Mouse (Mus musculus) hindbrain, embryonic 14.5 days (tissue): ENCODE data around the gene Syna. TPM values are rescaled to one million over a fixed set of nuclear protein-coding genes. Genes with fewer than 3 reads are reported as not detected.

ENCODE experiments used
- ATAC-seq: fragments of 200-750 bp; cut with Nextera tagmentation; 2 replicates; pipeline ENCODE4 v1.8.0; 2017; ENCODE audit warnings: moderate number of reproducible peaks, mild to moderate bottlenecking, moderate TSS enrichment, moderate library complexity; ENCODE audit not compliant: low FRiP score
- DNase-seq: peaks from one replicate; pipeline ENCODE4 v3.0.0-alpha.2; 2015; ENCODE audit warnings: low spot score
- H3K27ac ChIP-seq: fragments of 300-500 bp; sonication (generic); 2 replicates; pipeline ENCODE4 v1.5.1; 2014; ENCODE audit warnings: mild to moderate bottlenecking, moderate library complexity
- H3K27me3 ChIP-seq: fragments of 300-500 bp; sonication (generic); 2 replicates; pipeline ENCODE4 v1.6.1; 2014; ENCODE audit warnings: mild to moderate bottlenecking, low read length, mixed read lengths; ENCODE audit not compliant: control insufficient read depth, insufficient read depth
- H3K36me3 ChIP-seq: fragments of 300-500 bp; sonication (generic); replicated peaks from 2 replicates; pipeline ENCODE4 v1.6.1; 2014; ENCODE audit not compliant: control insufficient read depth, insufficient read depth
- H3K4me1 ChIP-seq: fragments of 300-500 bp; sonication (generic); replicated peaks from 2 replicates; pipeline ENCODE4 v1.6.1; 2014; ENCODE audit warnings: antibody characterized with exemption, low read length, mixed read lengths; ENCODE audit not compliant: control insufficient read depth, insufficient read depth
- H3K4me2 ChIP-seq: fragments of 300-500 bp; sonication (generic); replicated peaks from 2 replicates; pipeline ENCODE4 v1.6.1; 2014; ENCODE audit warnings: mild to moderate bottlenecking, moderate library complexity
- H3K4me3 ChIP-seq: fragments of 300-500 bp; sonication (generic); replicated peaks from 2 replicates; pipeline ENCODE4 v1.5.1; 2014; ENCODE audit warnings: mild to moderate bottlenecking, low read length
- H3K9ac ChIP-seq: fragments of 300-500 bp; sonication (generic); 2 replicates; pipeline ENCODE4 v1.6.1; 2014
- H3K9me3 ChIP-seq: fragments of 300-500 bp; sonication (generic); 2 replicates; pipeline ENCODE4 v1.6.1; 2016; ENCODE audit warnings: low read length; ENCODE audit not compliant: control insufficient read depth
- WGBS: fragments of 180-500 bp; shearing (Covaris S2); extraction: QIAGEN DNeasy Blood & Tissue Kit; methylation state at CpG from one replicate; pipeline ENCODE4 v1.1.7; 2014; 5-methylcytosine and 5-hydroxymethylcytosine counted together
- polyA plus RNA-seq: library from polyadenylated mRNA; unstranded; fragments of >200 nt; fragmentation: Nextera tagmentation; extraction: Ambion mirVana; gene quantifications from 2 replicates; pipeline ENCODE4 v1.2.1, GENCODE M21; 2014

Syna gene
- polyA plus RNA-seq, 1 experiment from 2014 or later = 0.25 TPM

GRCm38 (mm10) chr5:134583006-134583883, 23.3 kb upstream of the Syna start:
- Histone ChIP-seq H3K4me2 (peak overlapping the region; percentile 76), H3K4me3 (peak overlapping the region; percentile 65), H3K27me3 (no peaks in the 10 kb centered on the region), H3K4me1 (peaks cover 9% of the 10 kb centered on the region; the same call in 1 of the 2 replicates), H3K36me3 (peaks cover 4% of the 10 kb centered on the region; the same call in 1 of the 2 replicates), H3K27ac (no peak overlapping the region), H3K9me3 (no peaks in the 10 kb centered on the region), H3K9ac (peak overlapping the region; percentile 67)
- 33% methylated on average over 15 of the region's 15 CpGs for WGBS
- no peak for ATAC-seq
- DNase-seq = no peak

GRCm38 (mm10) chr5:134582221-134582907, 22.4 kb upstream of the Syna start:
- Histone ChIP-seq H3K9me3 (no peaks in the 10 kb centered on the region), H3K4me2 (peak overlapping the region; percentile 76), H3K36me3 (peaks cover 2% of the 10 kb centered on the region; the same call in 1 of the 2 replicates), H3K4me3 (peak overlapping the region; percentile 65), H3K27ac (no peak overlapping the region), H3K9ac (peak overlapping the region; percentile 67), H3K4me1 (peaks cover 9% of the 10 kb centered on the region; the same call in 1 of the 2 replicates), H3K27me3 (no peaks in the 10 kb centered on the region)
- DNase-seq (peak; percentile 98), ATAC-seq (peak; percentile 96)
- WGBS = 7% methylated on average over 29 of the region's 30 CpGs

GRCm38 (mm10) chr5:134581146-134581545, 21.2 kb upstream of the Syna start, which contains the start of gene Rfc2:
Gene Rfc2, plus strand, starts transcription at chr5:134581366.
- Histone ChIP-seq H3K27me3 (no peaks in the 10 kb centered on the region), H3K4me2 (no peak within 1 kb of the TSS), H3K4me3 (no peak within 1 kb of the TSS), H3K36me3 (no peaks in the 10 kb centered on the region; the same call in 1 of the 2 replicates), H3K4me1 (peaks cover 9% of the 10 kb centered on the region; the same call in 1 of the 2 replicates), H3K9me3 (no peaks in the 10 kb centered on the region), H3K9ac (no peak within 1 kb of the TSS), H3K27ac (no peak within 1 kb of the TSS)
- 91% methylated on average over 5 of the region's 5 CpGs for WGBS
- DNase-seq (no peak), ATAC-seq (no peak)

- no peak overlapping the region for H3K27ac ChIP-seq
- H3K36me3 ChIP-seq = no peaks in the 10 kb centered on the region
- no peaks in the 10 kb centered on the region for H3K9me3 ChIP-seq
- 73% methylated on average over 3 of the region's 3 CpGs for WGBS
- H3K4me1 ChIP-seq = peaks cover 9% of the 10 kb centered on the region; the same call in 1 of the 2 replicates
- H3K9ac ChIP-seq = no peak overlapping the region
- H3K4me2 ChIP-seq = no peak overlapping the region
- DNase-seq (no peak), ATAC-seq (no peak)
- no peaks in the 10 kb centered on the region for H3K27me3 ChIP-seq
- H3K4me3 ChIP-seq = no peak overlapping the region
These were observed 19.2 kb upstream of the Syna start for GRCm38 (mm10) chr5:134579135-134579534.

- no peaks in the 10 kb centered on the region for H3K9me3 ChIP-seq
- no peak overlapping the region for H3K4me3 ChIP-seq
- ATAC-seq = no peak
- no peak overlapping the region for H3K27ac ChIP-seq
- DNase-seq = no peak
- no peaks in the 10 kb centered on the region for H3K27me3 ChIP-seq
- no peak overlapping the region for H3K4me2 ChIP-seq
- H3K4me1 ChIP-seq = peaks cover 3% of the 10 kb centered on the region; the same call in 1 of the 2 replicates
- 83% methylated on average over 7 of the region's 7 CpGs for WGBS
- no peaks in the 10 kb centered on the region for H3K36me3 ChIP-seq
- H3K9ac ChIP-seq = no peak overlapping the region
These were observed 17.6 kb upstream of the Syna start for GRCm38 (mm10) chr5:134577534-134577933.

GRCm38 (mm10) chr5:134576517-134577220, 16.7 kb upstream of the Syna start:
- peaks cover 8% of the 10 kb centered on the region for H3K4me1 ChIP-seq
- no peak overlapping the region for H3K9ac ChIP-seq
- H3K36me3 ChIP-seq = no peaks in the 10 kb centered on the region
- whole genome bisulfite sequencing = 80% methylated on average over 14 of the region's 14 CpGs
- no peak for DNase-seq
- no peaks in the 10 kb centered on the region for H3K9me3 ChIP-seq
- H3K4me3 ChIP-seq = no peak overlapping the region
- no peak overlapping the region for H3K27ac ChIP-seq
- ATAC-seq = no peak
- no peak overlapping the region for H3K4me2 ChIP-seq
- H3K27me3 ChIP-seq = no peaks in the 10 kb centered on the region

- H3K9me3 ChIP-seq = no peaks in the 10 kb centered on the region
- peaks cover 8% of the 10 kb centered on the region for H3K4me1 ChIP-seq
- ATAC-seq (no peak), DNase-seq (no peak)
- H3K4me3 ChIP-seq = no peak overlapping the region
- no peaks in the 10 kb centered on the region for H3K27me3 ChIP-seq
- H3K36me3 ChIP-seq = no peaks in the 10 kb centered on the region
- H3K4me2 ChIP-seq = no peak overlapping the region
- no peak overlapping the region for H3K27ac ChIP-seq
- WGBS = 97% methylated on average over 5 of the region's 5 CpGs
- H3K9ac ChIP-seq = no peak overlapping the region
These were observed 15.9 kb upstream of the Syna start for GRCm38 (mm10) chr5:134575833-134576232.

GRCm38 (mm10) chr5:134572508-134573214, 12.7 kb upstream of the Syna start:
- H3K27ac ChIP-seq = peak overlapping the region; percentile 82; the same call in 1 of the 2 replicates
- peak overlapping the region; percentile 50 for H3K4me3 ChIP-seq
- no peaks in the 10 kb centered on the region for H3K27me3 ChIP-seq
- no peak for ATAC-seq
- H3K36me3 ChIP-seq = no peaks in the 10 kb centered on the region
- peak overlapping the region; percentile 72 for H3K9ac ChIP-seq
- DNase-seq = no peak
- H3K4me2 ChIP-seq = peak overlapping the region; percentile 94
- H3K9me3 ChIP-seq = no peaks in the 10 kb centered on the region
- WGBS = 42% methylated on average over 10 of the region's 10 CpGs
- H3K4me1 ChIP-seq = peaks cover 8% of the 10 kb centered on the region
